Mouse (Mus musculus) testis, postnatal 14 days (tissue): Measurements from ENCODE around the gene Bmp6.

Experiments used
- DNase-seq: peaks from one replicate; pipeline ENCODE4 v3.0.0; 2021; ENCODE audit warnings: low spot score

The Bmp6 gene

GRCm38 (mm10) chr13:38544769-38545445 lies 200.0 kb downstream of the Bmp6 start:
- DNase-seq, result no peak

- DNase-seq, result no peak
Measured at GRCm38 (mm10) chr13:38545460-38545859, 200.6 kb downstream of the Bmp6 start.

DNA sequence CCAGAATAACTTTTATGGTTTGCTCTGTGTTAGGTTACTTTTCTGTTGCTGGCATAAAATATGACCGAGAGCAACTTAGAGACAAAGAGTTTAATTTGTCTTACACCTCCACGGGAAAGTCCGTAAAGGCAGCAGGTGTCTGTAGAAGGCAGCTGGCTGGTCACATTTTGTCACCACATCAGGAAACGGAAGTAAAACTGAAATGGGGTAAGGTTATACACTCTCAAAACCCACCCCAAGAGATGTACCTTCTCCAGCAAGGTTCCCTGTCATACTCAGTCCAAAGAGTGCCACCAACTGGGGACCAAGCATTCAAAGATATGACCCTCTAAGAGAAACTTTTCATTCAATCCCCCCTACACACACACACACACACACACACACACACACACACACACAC lies 201.8 kb downstream of the Bmp6 start:
- no peak for DNase-seq

- DNase-seq, result no peak
Measured at GRCm38 (mm10) chr13:38547717-38548116, 202.8 kb downstream of the Bmp6 start.

DNA sequence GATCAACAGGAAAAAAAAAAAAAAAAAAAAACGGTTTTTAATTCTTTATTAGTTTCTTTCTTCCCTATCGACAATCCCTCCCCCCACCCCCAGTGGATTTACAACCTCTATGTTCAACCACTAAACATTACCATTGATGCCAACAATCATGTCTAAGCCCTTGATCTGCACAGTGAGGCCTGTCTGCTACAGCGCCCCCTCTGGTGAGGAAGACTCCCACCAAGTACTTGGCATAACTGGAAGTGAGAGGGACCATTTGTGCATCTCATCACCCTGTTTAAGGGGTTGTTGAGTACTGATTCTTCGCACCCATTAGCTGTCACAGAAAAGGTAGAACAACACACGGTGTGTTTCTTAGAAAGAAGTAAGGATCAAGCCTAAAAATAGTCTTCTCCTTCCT lies 203.8 kb downstream of the Bmp6 start:
- DNase-seq, result peak; percentile 66
